Mouse (Mus musculus) MEL (cell line): ENCODE measurements around the gene As3mt. TPM values are rescaled to one million over a fixed set of nuclear protein-coding genes. Genes with fewer than 3 reads are reported as not detected.

Experiments used
- DNase-seq: peaks from one replicate; pipeline ENCODE4 v3.0.0; 2011; ENCODE audit warnings: low read depth, low spot score
- H3K27ac ChIP-seq: 2 replicates; pipeline ENCODE4 v1.5.1; 2012; ENCODE audit warnings: low read depth, mild to moderate bottlenecking, control low read depth, low read length, moderate library complexity; ENCODE audit not compliant: control insufficient read depth
- H3K27me3 ChIP-seq, 2 experiments: fragments of 150-350 bp in 1 of 2; sonication (generic) in 1 of 2; 2 replicates each; pipeline ENCODE4 v1.6.1; 2012; ENCODE audit warnings: low read length in 2 of 2, mild to moderate bottlenecking in 2 of 2, improper control_type of control experiment in 1 of 2, moderate library complexity in 1 of 2; ENCODE audit not compliant: insufficient read depth in 2 of 2, control insufficient read depth in 1 of 2
- H3K36me3 ChIP-seq, 2 experiments: 2 replicates each; pipeline ENCODE4 v1.6.1; 2012 to 2014; ENCODE audit warnings: low read length in 2 of 2, improper control_type of control experiment in 1 of 2, inconsistent platforms in 1 of 2, mild to moderate bottlenecking in 1 of 2; ENCODE audit not compliant: insufficient read depth in 2 of 2, control insufficient read depth in 1 of 2
- H3K4me1 ChIP-seq, 2 experiments: fragments of 150-350 bp in 1 of 2; sonication (generic) in 1 of 2; 2 replicates each; pipeline ENCODE4 v1.6.1; 2012; ENCODE audit warnings: low read length in 2 of 2, improper control_type of control experiment in 1 of 2, mild to moderate bottlenecking in 1 of 2; ENCODE audit not compliant: insufficient read depth in 2 of 2, control insufficient read depth in 1 of 2
- H3K4me3 ChIP-seq, 2 experiments: fragments of 150-350 bp in 1 of 2; sonication (generic) in 1 of 2; 2 replicates each; pipeline ENCODE4 v1.5.1; 2012; ENCODE audit warnings: low read depth in 2 of 2, low read length in 2 of 2, mild to moderate bottlenecking in 2 of 2, moderate library complexity in 2 of 2, control low read depth in 1 of 2, improper control_type of control experiment in 1 of 2; ENCODE audit not compliant: control insufficient read depth in 1 of 2, insufficient read depth in 1 of 2
- H3K79me2 ChIP-seq: 2 replicates; pipeline ENCODE4 v1.6.1; 2012; ENCODE audit warnings: mild to moderate bottlenecking, low read length, moderate library complexity; ENCODE audit not compliant: control insufficient read depth, poor library complexity, insufficient read depth
- H3K9ac ChIP-seq: 2 replicates; pipeline ENCODE4 v1.6.1; 2012; ENCODE audit warnings: low read depth, mild to moderate bottlenecking, control low read depth, low read length, moderate library complexity; ENCODE audit not compliant: control insufficient read depth, poor library complexity, severe bottlenecking
- H3K9me3 ChIP-seq: fragments of 150-350 bp; sonication (generic); replicated peaks from 2 replicates; pipeline ENCODE4 v1.6.1; 2012; ENCODE audit warnings: mild to moderate bottlenecking, low read length, improper control_type of control experiment, moderate library complexity; ENCODE audit not compliant: insufficient read depth
- BHLHE40 ChIP-seq: IDR thresholded peaks from 2 replicates; pipeline ENCODE4 v1.6.1; 2012; ENCODE audit warnings: low read depth, mild to moderate bottlenecking, inconsistent platforms, low read length, improper control_type of control experiment, borderline replicate concordance
- CHD1 ChIP-seq: IDR thresholded peaks from 2 replicates; pipeline ENCODE4 v1.6.1; 2012; ENCODE audit warnings: low read depth, mild to moderate bottlenecking, inconsistent platforms, low read length, improper control_type of control experiment
- CHD2 ChIP-seq: IDR thresholded peaks from 2 replicates; pipeline ENCODE4 v1.6.1; 2011; ENCODE audit warnings: low read length, improper control_type of control experiment
- CTCF ChIP-seq, 3 experiments: IDR thresholded peaks in 2 of 3; conservative IDR thresholded peaks in 1 of 3; 2 replicates each; pipeline ENCODE4 v1.5.1; 2011 to 2012; ENCODE audit warnings: low read length in 3 of 3, low read depth in 2 of 3, mild to moderate bottlenecking in 2 of 3, improper control_type of control experiment in 1 of 3, inconsistent platforms in 1 of 3, mixed read lengths in 1 of 3, moderate library complexity in 1 of 3; ENCODE audit not compliant: control insufficient read depth in 1 of 3, insufficient read depth in 1 of 3, poor library complexity in 1 of 3, severe bottlenecking in 1 of 3
- E2F4 ChIP-seq: IDR thresholded peaks from 2 replicates; pipeline ENCODE4 v1.6.1; 2011; ENCODE audit warnings: low read depth, low read length, improper control_type of control experiment, borderline replicate concordance
- EP300 ChIP-seq, 2 experiments: IDR thresholded peaks; 2 replicates each; pipeline ENCODE4 v1.6.1; 2011; ENCODE audit warnings: improper control_type of control experiment in 2 of 2, low read length in 2 of 2, low read depth in 1 of 2, mild to moderate bottlenecking in 1 of 2
- GATA1 ChIP-seq: IDR thresholded peaks from 2 replicates; pipeline ENCODE4 v1.6.1; 2011; ENCODE audit warnings: low read depth, low read length, improper control_type of control experiment
- HCFC1 ChIP-seq: IDR thresholded peaks from 2 replicates; pipeline ENCODE4 v1.6.1; 2012; ENCODE audit warnings: low read depth, mild to moderate bottlenecking, inconsistent platforms, low read length, improper control_type of control experiment, moderate library complexity
- JUND ChIP-seq: IDR thresholded peaks from 2 replicates; pipeline ENCODE4 v1.6.1; 2011; ENCODE audit warnings: low read depth, mild to moderate bottlenecking, improper control_type of control experiment, low read length
- KAT2A ChIP-seq: conservative IDR thresholded peaks from 2 replicates; pipeline ENCODE4 v1.6.1; 2012; ENCODE audit warnings: low read depth, low read length, improper control_type of control experiment, inconsistent platforms
- MAFK ChIP-seq: IDR thresholded peaks from 2 replicates; pipeline ENCODE4 v1.6.1; 2011; ENCODE audit warnings: low read depth, mild to moderate bottlenecking, low read length, improper control_type of control experiment, borderline replicate concordance
- MAZ ChIP-seq: IDR thresholded peaks from 2 replicates; pipeline ENCODE4 v1.6.1; 2012; ENCODE audit warnings: low read depth, mild to moderate bottlenecking, inconsistent platforms, low read length, improper control_type of control experiment
- MXI1 ChIP-seq: IDR thresholded peaks from 2 replicates; pipeline ENCODE4 v1.6.1; 2011; ENCODE audit warnings: mild to moderate bottlenecking, low read depth, low read length, improper control_type of control experiment
- MYC ChIP-seq: IDR thresholded peaks from 2 replicates; pipeline ENCODE4 v1.6.1; 2011; ENCODE audit warnings: low read depth, mild to moderate bottlenecking, low read length, improper control_type of control experiment, moderate library complexity
- NELFE ChIP-seq: IDR thresholded peaks from 2 replicates; pipeline ENCODE4 v1.6.1; 2011; ENCODE audit warnings: low read depth, low read length, improper control_type of control experiment
- POLR2A ChIP-seq, 2 experiments: IDR thresholded peaks; 2 replicates each; pipeline ENCODE4 v1.6.1; 2011 to 2012; ENCODE audit warnings: low read length in 2 of 2, mild to moderate bottlenecking in 2 of 2, control low read depth in 1 of 2, improper control_type of control experiment in 1 of 2, low read depth in 1 of 2, moderate library complexity in 1 of 2; ENCODE audit not compliant: control insufficient read depth in 1 of 2, insufficient read depth in 1 of 2, poor library complexity in 1 of 2
- RAD21 ChIP-seq: IDR thresholded peaks from 2 replicates; pipeline ENCODE4 v1.6.1; 2011; ENCODE audit warnings: mild to moderate bottlenecking, low read depth, low read length, improper control_type of control experiment
- RCOR1 ChIP-seq: IDR thresholded peaks from 2 replicates; pipeline ENCODE4 v1.6.1; 2012; ENCODE audit warnings: low read depth, mild to moderate bottlenecking, inconsistent platforms, low read length, improper control_type of control experiment
- SIN3A ChIP-seq: IDR thresholded peaks from 2 replicates; pipeline ENCODE4 v1.6.1; 2012; ENCODE audit warnings: low read length, improper control_type of control experiment, inconsistent platforms
- SMC3 ChIP-seq: IDR thresholded peaks from 2 replicates; pipeline ENCODE4 v1.6.1; 2011; ENCODE audit warnings: low read depth, low read length, improper control_type of control experiment
- TAL1 ChIP-seq: IDR thresholded peaks from 2 replicates; pipeline ENCODE4 v1.6.1; 2012; ENCODE audit warnings: mild to moderate bottlenecking, inconsistent platforms, low read length, moderate library complexity, mixed read lengths
- TBP ChIP-seq: IDR thresholded peaks from 2 replicates; pipeline ENCODE4 v1.8.0; 2011; ENCODE audit warnings: low read depth, low read length, improper control_type of control experiment
- UBTF ChIP-seq: IDR thresholded peaks from 2 replicates; pipeline ENCODE4 v1.6.1; 2012; ENCODE audit warnings: low read depth, mild to moderate bottlenecking, inconsistent platforms, low read length, improper control_type of control experiment, moderate library complexity, borderline replicate concordance; ENCODE audit not compliant: insufficient read depth
- USF1 ChIP-seq: IDR thresholded peaks from 2 replicates; pipeline ENCODE4 v1.6.1; 2014; ENCODE audit warnings: low read depth, mild to moderate bottlenecking, inconsistent platforms, low read length, improper control_type of control experiment, moderate library complexity
- ZNF384 ChIP-seq: IDR thresholded peaks from 2 replicates; pipeline ENCODE4 v1.6.1; 2012; ENCODE audit warnings: low read depth, mild to moderate bottlenecking, inconsistent platforms, low read length, improper control_type of control experiment
- polyA plus RNA-seq, 2 experiments: library from polyadenylated mRNA; stranded (reverse) in 1 of 2; unstranded in 1 of 2; fragments of >175 nt in 1 of 2; fragments of >200 nt in 1 of 2; gene quantifications; 2 replicates each; pipeline versions ENCODE4 v1.2.1 to v1.2.4; 2012; ENCODE audit warnings: low replicate concordance in 2 of 2, low read depth in 1 of 2; ENCODE audit not compliant: insufficient read length in 2 of 2, insufficient read depth in 1 of 2, missing spikeins in 1 of 2
- total RNA-seq: library from RNA; depleted of rRNA; stranded (reverse); fragments of 300-350 nt; gene quantifications from 2 replicates; pipeline ENCODE4 v1.2.3, GENCODE M21; 2012

As3mt gene
- total and polyA plus RNA-seq, 3 experiments = 17.0 to 52.2 TPM; not detected in 1

DNA sequence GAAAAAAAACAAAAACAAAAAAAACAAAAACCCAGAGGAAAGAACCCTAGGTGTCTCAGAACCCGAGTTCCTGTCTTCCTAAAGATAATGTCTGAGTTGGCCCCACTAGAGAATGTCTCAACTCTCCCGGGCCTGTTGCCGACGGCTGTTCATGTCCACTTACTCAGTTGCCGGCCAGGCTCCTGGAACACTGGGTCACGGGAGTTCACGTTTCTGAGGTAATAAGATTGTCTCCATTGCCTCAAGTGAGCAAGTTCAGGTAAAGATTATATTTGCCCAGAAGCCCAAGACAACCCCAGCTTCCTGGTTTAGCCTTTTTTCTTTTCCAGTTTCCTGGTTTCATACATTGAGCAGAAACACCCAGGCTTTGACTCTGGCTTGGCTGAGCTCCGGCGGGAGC lies 48.4 kb upstream of the As3mt start:
- no peak overlapping the region for H3K4me3 ChIP-seq
- no peak overlapping the region for H3K27ac ChIP-seq
- DNase-seq = no peak
- TF ChIP-seq USF1 (no peak), RCOR1 (no peak), JUND (no peak), MAZ (no peak), EP300 (IDR thresholded peaks at IDR 0.05; ENCODE audit: low read depth in 1 of 2, low read length in 2 of 2) (no peak), SMC3 (no peak), E2F4 (no peak), NELFE (no peak), SIN3A (no peak), KAT2A (no peak), MAFK (no peak), BHLHE40 (no peak), RAD21 (no peak), TBP (no peak), HCFC1 (no peak), CTCF (IDR thresholded peaks at IDR 0.05 in 2 of 3, conservative IDR thresholded peaks at IDR 0.05 in 1 of 3; ENCODE audit: control insufficient read depth in 1 of 3, insufficient read depth in 1 of 3, low read depth in 2 of 3, low read length in 3 of 3, poor library complexity in 1 of 3, severe bottlenecking in 1 of 3) (no peak), MXI1 (no peak), MYC (no peak)
- H3K79me2 ChIP-seq = no peaks in the 10 kb centered on the region
- H3K27me3 ChIP-seq = no peaks in the 10 kb centered on the region
- no peak overlapping the region for H3K9ac ChIP-seq
- H3K4me1 ChIP-seq = peaks cover 0 to 2% of the 10 kb centered on the region in 2 experiments; a peak in 1 of 4 replicates
- no peaks in the 10 kb centered on the region; a peak in 1 of 4 replicates for H3K36me3 ChIP-seq
- no peaks in the 10 kb centered on the region for H3K9me3 ChIP-seq

GRCm38 (mm10) chr19:46661511-46661910 lies 45.7 kb upstream of the As3mt start:
- Histone ChIP-seq H3K36me3 (no peaks in the 10 kb centered on the region), H3K9ac (no peak overlapping the region), H3K27ac (no peak overlapping the region), H3K4me3 (no peak overlapping the region), H3K79me2 (no peaks in the 10 kb centered on the region)
- DNase-seq = no peak
- TF ChIP-seq GATA1 = no peak
- TF ChIP-seq HCFC1 = no peak
- TF ChIP-seq RAD21 = no peak
- TF ChIP-seq TBP = no peak
- no peak for TF ChIP-seq BHLHE40
- no peak for TF ChIP-seq TAL1
- no peak for TF ChIP-seq POLR2A (IDR thresholded peaks at IDR 0.05; ENCODE audit: control insufficient read depth in 1 of 2, insufficient read depth in 1 of 2, low read depth in 1 of 2, low read length in 2 of 2, poor library complexity in 1 of 2)
- TF ChIP-seq CHD1 = no peak
- TF ChIP-seq KAT2A = no peak
- TF ChIP-seq CHD2 = no peak
- no peak for TF ChIP-seq UBTF
- no peak for TF ChIP-seq ZNF384
- no peak for TF ChIP-seq MAFK
- no peak for TF ChIP-seq MYC
- TF ChIP-seq, all 39 proteins: peak for 0
- Histone ChIP-seq H3K4me1 (no peaks in the 10 kb centered on the region), H3K27me3 (no peaks in the 10 kb centered on the region), H3K9me3 (no peaks in the 10 kb centered on the region)
